Mouse (Mus musculus): ENCODE measurements at regions not wholly inside any gene's neighbourhood (a gene's known extent, or its start where the extent isn't known, plus 50 kb on each side); places are given as distances from the start of the nearest gene placed in this dataset.
"Not testable (repeated sequence)": the region's sequence is repeated elsewhere in the genome, so short reads cannot be mapped to it uniquely, and the experiment has no call there.

DNA sequence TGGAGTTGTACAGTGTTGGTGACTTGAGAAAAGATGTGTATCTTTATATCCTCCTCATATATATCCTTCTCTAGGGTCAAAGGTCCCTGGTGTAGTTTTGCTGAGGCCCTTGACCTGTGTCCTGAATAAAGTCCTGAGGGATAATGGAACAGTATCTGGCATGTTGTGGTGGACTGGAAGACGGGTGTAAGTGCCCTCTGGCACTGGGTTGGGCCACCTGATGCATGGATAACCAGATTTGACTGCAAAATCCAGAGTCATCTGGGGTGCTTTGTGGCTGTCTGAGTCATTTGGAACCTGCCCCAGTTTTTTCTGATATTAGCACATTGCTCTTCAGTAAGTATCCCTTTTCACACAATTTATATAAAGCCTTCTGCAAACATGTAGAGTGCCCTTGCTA is 378.3 kb upstream of the Klhl29 start:
- Histone ChIP-seq H3K27ac (replicated peaks) (no peak overlapping the region), H3K36me3 (no peaks in the 10 kb centered on the region), H3K27me3 (no peaks in the 10 kb centered on the region), H3K4me1 (replicated peaks) (no peaks in the 10 kb centered on the region), H3K4me2 (no peak overlapping the region), H3K4me3 (no peak overlapping the region), H3K9ac (no peak overlapping the region), H3K9me3 (no peaks in the 10 kb centered on the region)
- ATAC-seq (ENCODE audit: low read depth): no peak
- 78% methylated on average over 1 of the region's 1 CpGs for WGBS

DNA sequence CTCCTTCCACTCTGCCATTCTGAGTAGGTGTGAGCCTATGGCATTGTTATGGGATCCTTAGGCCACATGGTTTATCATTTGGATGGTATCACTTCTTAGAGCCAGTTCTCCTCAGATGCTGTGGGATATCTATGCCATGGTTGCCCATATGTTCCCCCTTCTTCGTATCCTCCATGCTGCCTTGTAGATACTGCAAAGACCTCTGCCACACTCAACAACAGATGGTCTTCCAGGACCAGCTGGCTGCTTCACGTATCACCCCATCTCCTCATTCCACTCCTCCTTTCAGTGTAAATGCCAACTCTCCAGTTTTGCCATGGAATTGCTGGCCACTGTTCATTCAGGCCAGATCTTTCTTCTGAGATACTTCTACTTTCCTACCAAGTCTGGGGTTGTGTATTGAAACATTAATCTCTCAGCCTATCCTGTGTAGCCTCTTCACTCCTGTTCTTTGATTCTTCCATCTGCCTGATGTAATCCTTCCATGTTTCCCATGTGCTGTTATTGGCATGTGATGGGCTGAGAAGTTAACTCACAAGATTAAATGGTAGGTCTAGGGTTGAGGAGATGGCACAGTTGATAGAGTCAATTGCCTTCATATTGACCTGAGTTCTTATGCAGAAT is 368.7 kb upstream of the Klhl29 start:
- Histone ChIP-seq H3K27me3 (no peaks in the 10 kb centered on the region), H3K9me3 (no peaks in the 10 kb centered on the region), H3K4me3 (no peak overlapping the region), H3K36me3 (no peaks in the 10 kb centered on the region), H3K4me2 (no peak overlapping the region), H3K27ac (replicated peaks) (no peak overlapping the region), H3K9ac (no peak overlapping the region), H3K4me1 (replicated peaks) (no peaks in the 10 kb centered on the region)
- WGBS: 87% methylated on average over 2 of the region's 2 CpGs
- ATAC-seq (ENCODE audit: low read depth): no peak

GRCm38 (mm10) chr12:5736066-5736465 is 360.6 kb upstream of the Klhl29 start:
- H3K4me1 ChIP-seq (replicated peaks): 0 out of 2 replicates have a peak, but pooled peaks cover 5% of the 10 kb centered on the region
- ATAC-seq (ENCODE audit: low read depth): no peak
- H3K9me3 ChIP-seq: no peaks in the 10 kb centered on the region
- no peak overlapping the region for H3K27ac ChIP-seq (replicated peaks)
- no peaks in the 10 kb centered on the region for H3K36me3 ChIP-seq
- WGBS: 41% methylated on average over 1 of the region's 1 CpGs
- H3K9ac ChIP-seq: no peak overlapping the region
- no peaks in the 10 kb centered on the region for H3K27me3 ChIP-seq
- H3K4me2 ChIP-seq: no peak overlapping the region
- H3K4me3 ChIP-seq: no peak overlapping the region

DNA sequence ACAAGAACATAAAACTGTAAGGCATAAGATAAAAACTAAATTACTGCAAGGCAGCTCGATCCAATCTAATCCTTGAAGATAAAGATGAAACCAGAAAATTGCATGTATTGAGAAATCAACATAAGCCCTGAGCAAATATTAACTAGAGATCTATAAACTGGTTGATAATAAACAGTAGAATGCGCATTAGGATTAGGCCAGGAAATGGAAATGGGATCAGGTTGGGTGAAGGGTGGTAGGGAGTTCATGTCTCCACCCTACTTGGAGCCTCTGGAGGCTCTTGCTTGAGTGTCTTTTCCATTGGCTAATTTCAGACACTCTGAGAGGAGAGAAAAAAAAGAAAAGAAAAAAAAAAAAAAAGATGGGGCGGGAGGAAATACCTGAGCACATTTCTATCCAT is 359.4 kb upstream of the Klhl29 start:
- Histone ChIP-seq H3K4me1 (replicated peaks) (0 out of 2 replicates have a peak, but pooled peaks cover 5% of the 10 kb centered on the region), H3K27ac (replicated peaks) (no peak overlapping the region)
- ATAC-seq (ENCODE audit: low read depth): no peak

DNA sequence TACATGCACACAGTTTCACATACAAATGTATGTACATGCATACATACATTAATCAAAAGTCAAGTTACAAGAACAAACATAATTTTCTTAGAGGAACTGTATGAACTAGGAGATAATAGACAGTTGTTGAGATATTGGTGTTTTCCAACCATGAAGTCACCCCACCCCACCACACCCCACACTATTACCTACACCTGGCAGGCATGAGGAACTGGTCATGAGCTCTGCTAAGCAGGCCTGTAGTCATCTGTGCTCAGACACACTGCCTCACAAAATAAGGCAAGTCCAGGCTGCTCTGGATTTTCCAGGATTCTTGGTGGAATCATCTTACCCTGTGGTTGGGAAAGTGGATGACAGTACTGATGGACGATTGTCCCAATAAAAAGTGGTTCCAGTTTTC is 347.6 kb upstream of the Klhl29 start:
- Histone ChIP-seq H3K27ac (replicated peaks) (no peak overlapping the region), H3K4me1 (replicated peaks) (no peaks in the 10 kb centered on the region), H3K9ac (no peak overlapping the region), H3K27me3 (no peaks in the 10 kb centered on the region), H3K4me2 (no peak overlapping the region), H3K9me3 (no peaks in the 10 kb centered on the region), H3K4me3 (no peak overlapping the region), H3K36me3 (no peaks in the 10 kb centered on the region)
- 86% methylated on average over 1 of the region's 1 CpGs for WGBS
- no peak for ATAC-seq (ENCODE audit: low read depth)

More for the DNA sequence above, 359.4 kb upstream of the Klhl29 start:
- WGBS: 87% methylated on average over 3 of the region's 3 CpGs
- Histone ChIP-seq H3K4me3 (no peak overlapping the region), H3K4me2 (no peak overlapping the region), H3K27me3 (no peaks in the 10 kb centered on the region), H3K36me3 (no peaks in the 10 kb centered on the region), H3K9me3 (no peaks in the 10 kb centered on the region), H3K9ac (no peak overlapping the region)

GRCm38 (mm10) chr12:5717527-5717926 is 342.0 kb upstream of the Klhl29 start:
- not testable (repeated sequence) for H3K27me3 ChIP-seq; H3K4me3 ChIP-seq; H3K9me3 ChIP-seq; H3K9ac ChIP-seq; ATAC-seq (ENCODE audit: low read depth); H3K36me3 ChIP-seq; H3K4me2 ChIP-seq; H3K27ac ChIP-seq (replicated peaks); H3K4me1 ChIP-seq (replicated peaks)

DNA sequence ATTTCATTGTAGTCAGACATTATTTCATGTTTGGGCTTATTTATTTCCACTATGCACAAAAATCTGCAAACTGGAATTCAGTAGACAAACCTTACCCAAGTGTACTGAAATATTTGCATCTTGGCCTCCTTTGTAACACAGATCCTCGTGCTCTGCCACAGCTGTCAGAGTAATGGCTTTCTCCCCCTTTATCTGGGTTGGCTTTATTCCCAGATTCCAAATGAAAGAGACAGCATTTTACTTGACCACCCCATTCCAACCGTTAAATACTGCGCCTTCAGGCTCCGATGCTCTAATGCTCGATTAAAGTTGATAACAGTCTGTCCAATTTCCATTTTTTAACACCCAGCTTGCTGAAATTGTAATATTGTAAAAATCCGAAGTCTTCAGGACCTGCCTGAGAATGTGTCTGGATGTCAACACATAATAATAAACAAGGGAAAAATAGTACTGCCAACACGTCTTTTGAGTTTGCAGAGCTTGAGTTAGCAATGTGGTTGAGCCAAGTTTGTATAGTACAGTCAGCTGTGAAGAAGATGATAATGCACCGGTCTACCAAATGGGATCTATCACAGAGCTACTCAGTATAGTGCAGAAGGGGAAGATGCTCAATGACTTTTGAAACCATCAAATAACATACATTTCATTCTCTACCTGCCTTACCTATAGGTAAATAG is 323.4 kb upstream of the Klhl29 start:
- no peaks in the 10 kb centered on the region for H3K27me3 ChIP-seq
- H3K27ac ChIP-seq (replicated peaks): peak overlapping the region; percentile 23; the same call in 1 of the 2 replicates
- no peak; the same call in 1 of the 2 replicates for ATAC-seq (ENCODE audit: low read depth)
- no peaks in the 10 kb centered on the region; the same call in 1 of the 2 replicates for H3K4me1 ChIP-seq (replicated peaks)
- no peaks in the 10 kb centered on the region for H3K9me3 ChIP-seq
- H3K4me3 ChIP-seq: no peak overlapping the region
- no peak overlapping the region for H3K9ac ChIP-seq
- 43% methylated on average over 8 of the region's 8 CpGs for WGBS
- no peaks in the 10 kb centered on the region for H3K36me3 ChIP-seq
- no peak overlapping the region for H3K4me2 ChIP-seq

- Histone ChIP-seq H3K9ac (no peak overlapping the region), H3K4me3 (no peak overlapping the region), H3K4me1 (replicated peaks) (no peaks in the 10 kb centered on the region), H3K4me2 (no peak overlapping the region), H3K27ac (replicated peaks) (no peak overlapping the region), H3K9me3 (no peaks in the 10 kb centered on the region), H3K36me3 (no peaks in the 10 kb centered on the region), H3K27me3 (no peaks in the 10 kb centered on the region)
- ATAC-seq (ENCODE audit: low read depth): no peak
- WGBS: 74% methylated on average over 5 of the region's 5 CpGs
Measured at GRCm38 (mm10) chr12:5682182-5682581, 306.7 kb upstream of the Klhl29 start.

- H3K36me3 ChIP-seq; H3K9me3 ChIP-seq; H3K4me3 ChIP-seq; H3K27me3 ChIP-seq; H3K9ac ChIP-seq; H3K4me2 ChIP-seq; H3K4me1 ChIP-seq (replicated peaks); ATAC-seq (ENCODE audit: low read depth); H3K27ac ChIP-seq (replicated peaks): not testable (repeated sequence)
- WGBS: 90% methylated on average over 8 of the region's 8 CpGs
Measured at GRCm38 (mm10) chr12:5678126-5678525, 302.6 kb upstream of the Klhl29 start.

- WGBS: 71% methylated on average over 3 of the region's 3 CpGs
- Histone ChIP-seq H3K9ac (no peak overlapping the region), H3K9me3 (no peaks in the 10 kb centered on the region), H3K4me2 (no peak overlapping the region), H3K27ac (replicated peaks) (no peak overlapping the region), H3K27me3 (no peaks in the 10 kb centered on the region), H3K4me3 (no peak overlapping the region), H3K36me3 (no peaks in the 10 kb centered on the region), H3K4me1 (replicated peaks) (no peaks in the 10 kb centered on the region)
- ATAC-seq (ENCODE audit: low read depth): no peak
Measured at GRCm38 (mm10) chr12:5668486-5668885, 293.0 kb upstream of the Klhl29 start.

DNA sequence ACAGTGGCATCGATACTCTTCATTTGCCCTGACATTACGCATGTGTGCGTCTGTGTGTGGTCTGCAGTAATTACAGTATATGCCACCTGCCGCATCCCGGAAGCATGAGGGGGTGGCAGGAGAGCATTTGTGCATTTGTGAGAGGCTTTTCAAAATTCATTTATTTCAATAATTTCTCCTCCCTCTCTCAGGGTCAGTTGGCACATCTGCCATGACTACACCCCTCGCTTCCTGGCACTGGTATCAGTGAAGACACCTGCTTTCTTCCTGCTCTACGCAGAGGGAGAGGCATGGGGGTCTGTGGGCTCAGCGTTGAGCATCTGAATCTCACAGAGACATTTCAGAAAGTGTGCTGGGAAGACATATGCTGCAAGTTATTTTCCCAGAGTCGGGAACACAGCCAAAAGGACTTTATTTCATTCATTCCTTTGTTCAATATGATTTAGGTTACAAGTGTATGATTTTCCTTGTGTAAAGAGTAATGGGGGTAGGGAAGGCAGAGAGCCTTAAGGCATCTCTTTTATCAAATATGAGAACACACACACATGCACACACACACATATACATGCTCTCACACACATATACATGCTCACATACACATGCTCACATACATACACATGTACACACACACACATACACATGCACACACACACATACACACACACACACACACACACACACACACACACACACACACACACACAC is 262.2 kb upstream of the Klhl29 start:
- Histone ChIP-seq H3K27me3 (no peaks in the 10 kb centered on the region), H3K9me3 (no peaks in the 10 kb centered on the region), H3K4me3 (no peak overlapping the region), H3K9ac (no peak overlapping the region), H3K4me2 (no peak overlapping the region), H3K27ac (replicated peaks) (no peak overlapping the region), H3K36me3 (no peaks in the 10 kb centered on the region), H3K4me1 (replicated peaks) (no peaks in the 10 kb centered on the region)
- no peak for ATAC-seq (ENCODE audit: low read depth)
- 84% methylated on average over 9 of the region's 9 CpGs for WGBS

DNA sequence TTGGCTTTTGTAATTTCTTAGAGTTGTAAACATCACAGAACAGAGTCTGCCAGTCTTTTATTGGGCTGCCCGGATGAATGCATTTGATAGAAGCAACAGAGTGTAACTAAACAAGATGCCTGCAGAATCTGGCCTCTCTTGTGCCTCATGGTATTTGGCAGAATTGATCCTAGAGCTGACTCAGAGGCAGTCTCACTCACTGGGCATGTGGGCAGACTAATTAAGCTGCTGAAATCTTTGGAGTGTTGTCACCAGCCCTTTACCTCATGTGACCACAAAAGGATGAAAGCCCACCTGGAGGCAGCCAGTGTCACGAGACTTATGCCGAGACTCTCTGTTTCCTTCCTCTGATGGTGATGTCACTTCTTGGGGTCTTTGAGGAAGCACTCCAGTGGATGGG is 258.5 kb upstream of the Klhl29 start:
- H3K27me3 ChIP-seq: no peaks in the 10 kb centered on the region
- no peak overlapping the region for H3K27ac ChIP-seq (replicated peaks)
- H3K9me3 ChIP-seq: no peaks in the 10 kb centered on the region
- H3K4me1 ChIP-seq (replicated peaks): no peaks in the 10 kb centered on the region
- no peak overlapping the region for H3K9ac ChIP-seq
- no peak overlapping the region for H3K4me3 ChIP-seq
- H3K4me2 ChIP-seq: no peak overlapping the region
- no peaks in the 10 kb centered on the region for H3K36me3 ChIP-seq
- 90% methylated on average over 3 of the region's 3 CpGs for WGBS
- no peak for ATAC-seq (ENCODE audit: low read depth)
